Mouse (Mus musculus) lung, embryonic 16.5 days (tissue): ENCODE results near the gene Smpd3. TPM values are rescaled to one million over a fixed set of nuclear protein-coding genes. Genes with fewer than 3 reads are reported as not detected.

Experiments
- ATAC-seq: fragments of 200-750 bp; cut with Nextera tagmentation; 2 replicates; pipeline ENCODE4 v1.8.0; 2017; ENCODE audit warnings: low read depth, mild to moderate bottlenecking, moderate library complexity
- H3K27ac ChIP-seq: fragments of 300-500 bp; sonication (generic); 2 replicates; pipeline ENCODE4 v1.5.1; 2014; ENCODE audit warnings: mild to moderate bottlenecking, control low read depth, low read length
- H3K27me3 ChIP-seq: fragments of 300-500 bp; sonication (generic); 2 replicates; pipeline ENCODE4 v1.6.1; 2014; ENCODE audit warnings: low read depth, low read length, mixed read lengths; ENCODE audit not compliant: control insufficient read depth, insufficient read depth
- H3K36me3 ChIP-seq: fragments of 300-500 bp; sonication (generic); 2 replicates; pipeline ENCODE4 v1.6.1; 2014; ENCODE audit warnings: low read length; ENCODE audit not compliant: control insufficient read depth, insufficient read depth
- H3K4me1 ChIP-seq: fragments of 300-500 bp; sonication (generic); replicated peaks from 2 replicates; pipeline ENCODE4 v1.6.1; 2014; ENCODE audit warnings: low read length, mixed read lengths; ENCODE audit not compliant: control insufficient read depth, insufficient read depth
- H3K4me2 ChIP-seq: fragments of 300-500 bp; sonication (generic); 2 replicates; pipeline ENCODE4 v1.6.1; 2014; ENCODE audit warnings: low read depth, low read length, control low read depth
- H3K4me3 ChIP-seq: fragments of 300-500 bp; sonication (generic); 2 replicates; pipeline ENCODE4 v1.5.1; 2014; ENCODE audit warnings: mild to moderate bottlenecking, low read length, control low read depth
- H3K9ac ChIP-seq: fragments of 300-500 bp; sonication (generic); 2 replicates; pipeline ENCODE4 v1.6.1; 2014; ENCODE audit warnings: low read length, control low read depth
- H3K9me3 ChIP-seq: fragments of 300-500 bp; sonication (generic); 2 replicates; pipeline ENCODE4 v1.6.1; 2016; ENCODE audit warnings: low read length; ENCODE audit not compliant: control insufficient read depth
- WGBS: fragments of 180-500 bp; shearing (Covaris S2); extraction: QIAGEN DNeasy Blood & Tissue Kit; methylation state at CpG from one replicate; pipeline ENCODE4 v1.1.7; 2014; 5-methylcytosine and 5-hydroxymethylcytosine counted together
- polyA plus RNA-seq: library from polyadenylated mRNA; unstranded; fragments of >200 nt; fragmentation: Nextera tagmentation; extraction: Ambion mirVana; gene quantifications from 2 replicates; pipeline ENCODE4 v1.2.1, GENCODE M21; 2015

Gene Smpd3
- polyA plus RNA-seq, 1 experiment from 2014 or later, result 2.6 TPM

- Histone ChIP-seq H3K4me3 (no peak overlapping the region), H3K9me3 (no peaks in the 10 kb centered on the region), H3K36me3 (peaks cover 16% of the 10 kb centered on the region), H3K4me2 (no peak overlapping the region), H3K9ac (no peak overlapping the region), H3K27me3 (no peaks in the 10 kb centered on the region), H3K27ac (no peak overlapping the region), H3K4me1 (no peaks in the 10 kb centered on the region)
- ATAC-seq, result no peak
- WGBS, result 63% methylated on average over 3 of the region's 3 CpGs
Measured at GRCm38 (mm10) chr8:106232751-106233150, 105.0 kb downstream of the Smpd3 start.

DNA sequence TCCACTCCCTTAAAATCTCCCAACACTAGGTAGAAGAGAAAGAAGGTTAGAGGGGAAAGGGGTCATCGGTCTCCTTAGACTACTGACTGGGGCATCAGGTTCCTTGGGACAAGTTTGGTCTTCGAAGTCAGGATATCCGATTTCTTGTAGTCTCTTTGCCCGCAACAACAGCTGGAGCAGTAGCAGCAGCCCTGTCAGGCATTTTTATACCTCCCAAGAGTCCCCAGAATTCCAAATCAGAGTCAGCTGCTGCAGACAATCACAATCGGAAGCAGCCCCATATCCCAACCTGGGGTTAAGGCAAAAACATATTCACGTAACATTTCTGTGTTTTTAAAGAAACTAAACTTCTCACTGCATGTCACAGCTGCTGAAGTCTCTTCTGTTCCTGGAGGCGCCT, 106.3 kb downstream of the Smpd3 start:
- no peak for ATAC-seq
- WGBS, result 92% methylated on average over 7 of the region's 7 CpGs
- Histone ChIP-seq H3K27me3 (no peaks in the 10 kb centered on the region), H3K9ac (no peak overlapping the region), H3K4me1 (no peaks in the 10 kb centered on the region), H3K4me3 (no peak overlapping the region), H3K4me2 (no peak overlapping the region), H3K9me3 (no peaks in the 10 kb centered on the region), H3K36me3 (peaks cover 5% of the 10 kb centered on the region), H3K27ac (no peak overlapping the region)

DNA sequence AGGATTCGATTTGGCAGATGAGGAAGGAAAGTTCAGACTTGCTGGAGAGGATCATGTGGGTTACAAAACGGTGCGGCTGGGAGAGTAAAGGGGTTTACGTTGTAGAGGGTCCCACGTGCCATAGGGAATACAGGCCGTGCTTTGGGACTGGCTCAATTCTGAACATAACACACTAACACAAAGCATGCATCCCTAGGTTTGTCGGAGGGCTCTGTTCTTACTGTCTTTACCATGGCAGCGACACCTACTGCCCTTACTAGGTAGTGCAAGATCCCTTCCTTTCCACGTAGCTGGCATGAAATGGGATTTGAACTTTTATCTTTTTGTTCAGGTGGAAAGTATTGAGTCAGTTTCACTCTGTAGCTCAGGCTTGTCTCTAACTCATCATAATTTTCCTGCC, 111.2 kb downstream of the Smpd3 start:
- peaks cover 11% of the 10 kb centered on the region for H3K36me3 ChIP-seq
- no peaks in the 10 kb centered on the region for H3K4me1 ChIP-seq
- WGBS, result 35% methylated on average over 9 of the region's 9 CpGs
- H3K4me2 ChIP-seq, result no peak overlapping the region
- no peak overlapping the region for H3K4me3 ChIP-seq
- no peak overlapping the region for H3K27ac ChIP-seq
- H3K27me3 ChIP-seq, result no peaks in the 10 kb centered on the region
- ATAC-seq, result no peak
- no peak overlapping the region for H3K9ac ChIP-seq
- H3K9me3 ChIP-seq, result no peaks in the 10 kb centered on the region

- H3K4me1 ChIP-seq, result no peaks in the 10 kb centered on the region
Measured at GRCm38 (mm10) chr8:106219620-106220019, 118.2 kb downstream of the Smpd3 start.

DNA sequence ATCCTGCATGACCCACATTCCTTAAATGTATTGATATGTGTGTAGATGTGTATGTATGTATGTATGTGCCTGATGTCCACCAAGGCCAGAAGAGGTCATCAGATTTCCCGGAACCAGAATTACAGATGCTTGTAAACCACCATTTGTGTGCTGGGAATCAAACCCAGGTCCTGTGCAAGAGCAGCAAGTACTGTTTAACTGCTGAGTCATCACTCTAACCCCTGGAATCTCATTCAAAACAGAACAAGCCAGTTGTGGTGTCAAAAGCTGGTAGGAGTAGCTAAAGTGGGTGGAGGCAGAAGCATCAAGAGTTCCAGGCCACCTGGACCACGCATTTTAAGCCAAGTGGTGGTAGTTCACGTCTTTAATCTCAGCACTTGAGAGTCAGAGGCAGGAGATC, 123.8 kb downstream of the Smpd3 start:
- Histone ChIP-seq H3K36me3 (peaks cover 2% of the 10 kb centered on the region; the same call in 1 of the 2 replicates), H3K4me2 (no peak overlapping the region), H3K9ac (no peak overlapping the region), H3K27ac (no peak overlapping the region), H3K4me3 (no peak overlapping the region), H3K27me3 (no peaks in the 10 kb centered on the region), H3K9me3 (no peaks in the 10 kb centered on the region), H3K4me1 (peaks cover 10% of the 10 kb centered on the region)
- no peak for ATAC-seq
- 81% methylated on average over 3 of the region's 3 CpGs for WGBS

More at GRCm38 (mm10) chr8:106219620-106220019, 118.2 kb downstream of the Smpd3 start:
- ATAC-seq, result no peak
- 91% methylated on average over 3 of the region's 3 CpGs for WGBS
- Histone ChIP-seq H3K27ac (no peak overlapping the region), H3K36me3 (peaks cover 12% of the 10 kb centered on the region; the same call in 1 of the 2 replicates), H3K4me2 (no peak overlapping the region), H3K4me3 (no peak overlapping the region), H3K9ac (no peak overlapping the region), H3K9me3 (no peaks in the 10 kb centered on the region), H3K27me3 (no peaks in the 10 kb centered on the region)

DNA sequence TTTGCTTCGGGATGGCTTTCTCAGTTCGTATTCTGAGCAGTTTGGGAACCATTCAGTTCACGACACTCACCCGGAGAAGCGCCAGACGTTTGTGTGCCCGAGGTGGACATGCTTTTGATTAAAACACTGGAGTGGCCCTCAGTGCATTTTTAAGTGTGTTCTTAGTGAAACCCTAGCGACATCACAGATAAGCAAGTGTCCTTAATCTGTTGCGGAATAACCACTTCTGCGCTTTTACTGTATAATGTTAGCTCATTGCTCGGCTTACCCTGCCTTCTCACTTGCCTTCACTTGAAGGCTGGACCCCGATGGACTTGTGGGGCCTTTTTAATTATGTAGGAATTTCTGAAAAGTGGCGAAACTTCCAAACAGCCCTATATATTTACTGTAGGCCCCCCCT, 126.4 kb downstream of the Smpd3 start:
- Histone ChIP-seq H3K9ac (peak overlapping the region; percentile 93), H3K4me3 (peak overlapping the region; percentile 92), H3K4me2 (peak overlapping the region; percentile 76), H3K27me3 (no peaks in the 10 kb centered on the region), H3K36me3 (peaks cover 7% of the 10 kb centered on the region; the same call in 1 of the 2 replicates), H3K9me3 (no peaks in the 10 kb centered on the region), H3K27ac (peak overlapping the region; percentile 93), H3K4me1 (peaks cover 10% of the 10 kb centered on the region)
- WGBS, result 3% methylated on average over 13 of the region's 13 CpGs
- ATAC-seq, result no peak

GRCm38 (mm10) chr8:106210821-106211345, 126.9 kb downstream of the Smpd3 start, which contains the start of the genes Slc7a6os and Prmt7:
TSS of gene Slc7a6os (minus strand) at chr8:106210935.
TSS of gene Prmt7 (plus strand) at chr8:106210936.
- Histone ChIP-seq H3K4me1 (peaks cover 10% of the 10 kb centered on the region), H3K9me3 (no peaks in the 10 kb centered on the region), H3K27me3 (no peaks in the 10 kb centered on the region), H3K9ac (peak within 1 kb of the TSS; percentile 93), H3K4me2 (peak within 1 kb of the TSS; percentile 76), H3K36me3 (peaks cover 7% of the 10 kb centered on the region; the same call in 1 of the 2 replicates), H3K4me3 (peak within 1 kb of the TSS; percentile 92), H3K27ac (peak within 1 kb of the TSS; percentile 93)
- peak; percentile 100 for ATAC-seq
- WGBS, result under 1% methylated on average over 52 of the region's 52 CpGs

DNA sequence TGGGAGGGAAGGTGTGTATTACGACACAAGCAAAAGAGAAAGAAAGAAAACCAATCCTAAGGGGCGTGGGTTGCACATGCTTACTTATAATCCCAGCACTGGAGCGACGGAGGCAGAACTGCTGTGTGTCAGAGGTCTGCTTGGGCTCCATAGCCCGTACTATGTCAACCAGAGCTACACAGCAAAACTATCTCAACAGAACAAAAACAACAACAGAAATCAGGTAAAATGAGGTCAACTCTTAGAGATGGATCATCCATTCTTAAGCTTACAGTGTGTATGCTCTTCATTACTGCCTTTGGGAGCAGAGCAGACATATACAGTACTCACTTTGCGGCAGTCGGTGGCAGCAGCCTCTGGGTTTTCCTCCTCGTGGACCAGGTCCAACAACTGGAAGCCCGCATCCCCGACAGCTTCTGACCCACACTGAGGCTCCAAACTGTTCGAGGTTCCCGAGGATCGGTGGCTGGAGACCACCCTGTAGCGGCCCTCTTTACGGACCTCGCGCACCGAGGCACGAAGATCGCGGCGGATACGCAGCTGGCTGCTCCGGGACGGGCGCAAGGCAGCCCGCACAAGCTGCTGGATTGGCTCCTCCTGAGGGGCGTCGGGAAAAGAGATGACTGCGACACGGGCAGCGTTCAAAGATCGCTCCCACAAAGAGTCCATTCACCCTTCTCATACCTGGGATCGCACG, 127.6 kb downstream of the Smpd3 start:
- H3K4me2 ChIP-seq, result peak overlapping the region; percentile 76
- peak overlapping the region; percentile 93 for H3K9ac ChIP-seq
- no peaks in the 10 kb centered on the region for H3K9me3 ChIP-seq
- peak overlapping the region; percentile 93 for H3K27ac ChIP-seq
- peaks cover 10% of the 10 kb centered on the region for H3K4me1 ChIP-seq
- H3K36me3 ChIP-seq, result peaks cover 9% of the 10 kb centered on the region; the same call in 1 of the 2 replicates
- no peaks in the 10 kb centered on the region for H3K27me3 ChIP-seq
- H3K4me3 ChIP-seq, result peak overlapping the region; percentile 92
- under 1% methylated on average over 35 of the region's 35 CpGs for WGBS
- ATAC-seq, result peak; percentile 50
